Mouse (Mus musculus): Measurements from ENCODE around the gene Slc37a4. TPM values are rescaled to one million over a fixed set of nuclear protein-coding genes. Genes with fewer than 3 reads are reported as not detected.
"Not testable (repeated sequence)": the region's sequence is repeated elsewhere in the genome, so short reads cannot be mapped to it uniquely, and the experiment has no call there.

Slc37a4 gene
- total RNA-seq, 1 experiment from 2014 or later: 33.9 TPM

GRCm38 (mm10) chr9:44389273-44389672, 7.4 kb upstream of the Slc37a4 start:
- ATAC-seq (replicated peaks; ENCODE audit: insufficient number of reproducible peaks, low FRiP score, low TSS enrichment, poor library complexity, severe bottlenecking): peak; percentile 65; the same call in 1 of the 2 replicates

- ATAC-seq (replicated peaks; ENCODE audit: insufficient number of reproducible peaks, low FRiP score, low TSS enrichment, poor library complexity, severe bottlenecking): peak; percentile 60
These were observed 5.2 kb upstream of the Slc37a4 start for GRCm38 (mm10) chr9:44391466-44391865.

- no peak for ATAC-seq (replicated peaks; ENCODE audit: insufficient number of reproducible peaks, low FRiP score, low TSS enrichment, poor library complexity, severe bottlenecking)
These were observed 1.4 kb downstream of the Slc37a4 start for GRCm38 (mm10) chr9:44398087-44398486.

- ATAC-seq (replicated peaks; ENCODE audit: insufficient number of reproducible peaks, low FRiP score, low TSS enrichment, poor library complexity, severe bottlenecking): no peak
These were observed 1.9 kb downstream of the Slc37a4 start for GRCm38 (mm10) chr9:44398551-44398950.

GRCm38 (mm10) chr9:44399114-44399794, 2.6 kb downstream of the Slc37a4 start:
- ATAC-seq (replicated peaks; ENCODE audit: insufficient number of reproducible peaks, low FRiP score, low TSS enrichment, poor library complexity, severe bottlenecking): no peak

GRCm38 (mm10) chr9:44399795-44400114, 3.1 kb downstream of the Slc37a4 start:
- ATAC-seq (replicated peaks; ENCODE audit: insufficient number of reproducible peaks, low FRiP score, low TSS enrichment, poor library complexity, severe bottlenecking): no peak

GRCm38 (mm10) chr9:44401081-44401480, 4.4 kb downstream of the Slc37a4 start:
- no peak for ATAC-seq (replicated peaks; ENCODE audit: insufficient number of reproducible peaks, low FRiP score, low TSS enrichment, poor library complexity, severe bottlenecking)

GRCm38 (mm10) chr9:44405011-44405410, 8.4 kb downstream of the Slc37a4 start:
- ATAC-seq (replicated peaks; ENCODE audit: insufficient number of reproducible peaks, low FRiP score, low TSS enrichment, poor library complexity, severe bottlenecking): no peak

GRCm38 (mm10) chr9:44406906-44407751, 10.5 kb downstream of the Slc37a4 start, which contains the start of the genes Rps25 and Trappc4:
TSS of gene Rps25 (plus strand) at chr9:44407139.
TSS of gene Trappc4 (minus strand) at chr9:44407600.
- peak; percentile 91 for ATAC-seq (replicated peaks; ENCODE audit: insufficient number of reproducible peaks, low FRiP score, low TSS enrichment, poor library complexity, severe bottlenecking)

GRCm38 (mm10) chr9:44407752-44408097, 11.1 kb downstream of the Slc37a4 start:
- ATAC-seq (replicated peaks; ENCODE audit: insufficient number of reproducible peaks, low FRiP score, low TSS enrichment, poor library complexity, severe bottlenecking): no peak

GRCm38 (mm10) chr9:44408693-44409092, 12.0 kb downstream of the Slc37a4 start:
- not testable (repeated sequence) for ATAC-seq (replicated peaks; ENCODE audit: insufficient number of reproducible peaks, low FRiP score, low TSS enrichment, poor library complexity, severe bottlenecking)

GRCm38 (mm10) chr9:44410647-44411336, 14.1 kb downstream of the Slc37a4 start:
- no peak for ATAC-seq (replicated peaks; ENCODE audit: insufficient number of reproducible peaks, low FRiP score, low TSS enrichment, poor library complexity, severe bottlenecking)

- no peak for ATAC-seq (replicated peaks; ENCODE audit: insufficient number of reproducible peaks, low FRiP score, low TSS enrichment, poor library complexity, severe bottlenecking)
These were observed 15.0 kb downstream of the Slc37a4 start for GRCm38 (mm10) chr9:44411601-44412130.

- no peak for ATAC-seq (replicated peaks; ENCODE audit: insufficient number of reproducible peaks, low FRiP score, low TSS enrichment, poor library complexity, severe bottlenecking)
These were observed 15.7 kb downstream of the Slc37a4 start for GRCm38 (mm10) chr9:44412306-44412705.

- ATAC-seq (replicated peaks; ENCODE audit: insufficient number of reproducible peaks, low FRiP score, low TSS enrichment, poor library complexity, severe bottlenecking): no peak
These were observed 16.1 kb downstream of the Slc37a4 start for GRCm38 (mm10) chr9:44412781-44413180.

GRCm38 (mm10) chr9:44417156-44417891, 20.7 kb downstream of the Slc37a4 start:
- no peak for ATAC-seq (replicated peaks; ENCODE audit: insufficient number of reproducible peaks, low FRiP score, low TSS enrichment, poor library complexity, severe bottlenecking)

- peak; percentile 97 for ATAC-seq (replicated peaks; ENCODE audit: insufficient number of reproducible peaks, low FRiP score, low TSS enrichment, poor library complexity, severe bottlenecking)
These were observed 21.3 kb downstream of the Slc37a4 start for GRCm38 (mm10) chr9:44417892-44418363.

Measured in monocyte, adult 5-6 weeks (primary cell).